Mouse (Mus musculus) kidney, postnatal 0 days (tissue): ENCODE results near the gene Brk1. TPM values are rescaled to one million over a fixed set of nuclear protein-coding genes. Genes with fewer than 3 reads are reported as not detected.

Experiments
- ATAC-seq: fragments of 200-750 bp; cut with Nextera tagmentation; replicated peaks from 2 replicates; pipeline ENCODE4 v1.8.0; 2017; ENCODE audit warnings: low read depth, moderate number of reproducible peaks, moderate TSS enrichment, moderate library complexity; ENCODE audit not compliant: low FRiP score
- DNase-seq: peaks from one replicate; pipeline ENCODE4 v3.0.0-alpha.2; 2016; ENCODE audit warnings: low spot score
- H3K27ac ChIP-seq: fragments of 300-500 bp; sonication (generic); 2 replicates; pipeline ENCODE4 v1.5.1; 2014; ENCODE audit warnings: mild to moderate bottlenecking
- H3K27me3 ChIP-seq: fragments of 300-500 bp; sonication (generic); 2 replicates; pipeline ENCODE4 v1.6.1; 2014; ENCODE audit warnings: low read length, mixed read lengths; ENCODE audit not compliant: insufficient read depth
- H3K36me3 ChIP-seq: fragments of 300-500 bp; sonication (generic); 2 replicates; pipeline ENCODE4 v1.6.1; 2014; ENCODE audit warnings: low read length, mixed read lengths; ENCODE audit not compliant: insufficient read depth
- H3K4me1 ChIP-seq: fragments of 300-500 bp; sonication (generic); replicated peaks from 2 replicates; pipeline ENCODE4 v1.6.1; 2014; ENCODE audit warnings: antibody characterized with exemption, low read length, mixed read lengths; ENCODE audit not compliant: insufficient read depth
- H3K4me2 ChIP-seq: fragments of 300-500 bp; sonication (generic); 2 replicates; pipeline ENCODE4 v1.6.1; 2014; ENCODE audit warnings: mild to moderate bottlenecking, low read length, moderate library complexity, mixed read lengths
- H3K4me3 ChIP-seq: fragments of 300-500 bp; sonication (generic); replicated peaks from 2 replicates; pipeline ENCODE4 v1.5.1; 2014; ENCODE audit warnings: low read depth, low read length
- H3K9ac ChIP-seq: fragments of 300-500 bp; sonication (generic); 2 replicates; pipeline ENCODE4 v1.6.1; 2014; ENCODE audit warnings: low read depth, low read length
- H3K9me3 ChIP-seq: fragments of 300-500 bp; sonication (generic); replicated peaks from 2 replicates; pipeline ENCODE4 v1.6.1; 2016; ENCODE audit warnings: low read length, inconsistent platforms, mixed read lengths
- CTCF ChIP-seq: IDR thresholded peaks from 2 replicates; pipeline ENCODE4 v1.5.1; 2016; ENCODE audit warnings: antibody characterized with exemption, low read depth, mild to moderate bottlenecking, moderate library complexity
- WGBS: fragments of 180-500 bp; shearing (Covaris S2); extraction: QIAGEN DNeasy Blood & Tissue Kit; methylation state at CpG from one replicate; pipeline ENCODE4 v1.1.7; 2014; 5-methylcytosine and 5-hydroxymethylcytosine counted together
- polyA plus RNA-seq: library from polyadenylated mRNA; unstranded; fragments of >200 nt; fragmentation: Nextera tagmentation; extraction: Ambion mirVana; gene quantifications from 2 replicates; pipeline ENCODE4 v1.2.1, GENCODE M21; 2015

The Brk1 gene
- polyA plus RNA-seq, 1 experiment from 2014 or later, result 236 TPM

GRCm38 (mm10) chr6:113603993-113604392 is 579 bp upstream of the Brk1 start:
- Histone ChIP-seq H3K4me2 (peak overlapping the region; percentile 74), H3K27ac (peak overlapping the region; percentile 85), H3K36me3 (no peaks in the 10 kb centered on the region), H3K9ac (peak overlapping the region; percentile 81; the same call in 1 of the 2 replicates), H3K9me3 (no peaks in the 10 kb centered on the region), H3K4me1 (peaks cover 7% of the 10 kb centered on the region; the same call in 1 of the 2 replicates), H3K4me3 (peak overlapping the region; percentile 92), H3K27me3 (no peaks in the 10 kb centered on the region)
- ATAC-seq (0 out of 2 replicates have a peak, but pooled peaks have one; percentile 17), DNase-seq (no peak)
- TF ChIP-seq CTCF, result no peak
- 58% methylated on average over 12 of the region's 12 CpGs for WGBS

DNA sequence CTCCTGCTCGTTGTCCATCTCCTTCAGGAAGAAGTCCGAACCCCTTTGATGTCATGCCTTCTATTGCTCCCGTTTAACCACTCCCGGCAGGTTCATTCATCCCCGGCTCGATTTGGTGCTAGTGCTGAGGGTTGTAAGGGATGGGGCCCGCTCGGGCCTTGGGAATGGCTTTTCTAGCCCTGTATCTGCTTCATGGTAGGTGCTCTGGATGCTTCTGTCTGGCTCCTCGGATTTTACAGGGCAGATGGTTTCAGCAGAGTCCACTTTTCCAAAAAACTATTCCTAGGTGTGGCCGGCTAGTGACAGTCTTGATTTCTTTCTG is 613 bp downstream of the Brk1 start:
- no peak for DNase-seq
- no peak for TF ChIP-seq CTCF
- Histone ChIP-seq H3K9me3 (no peaks in the 10 kb centered on the region), H3K4me3 (peak overlapping the region; percentile 92), H3K27ac (peak overlapping the region; percentile 85), H3K9ac (peak overlapping the region; percentile 81), H3K4me1 (peaks cover 7% of the 10 kb centered on the region; the same call in 1 of the 2 replicates), H3K27me3 (no peaks in the 10 kb centered on the region), H3K4me2 (peak overlapping the region; percentile 74), H3K36me3 (no peaks in the 10 kb centered on the region)
- WGBS, result 3% methylated on average over 10 of the region's 10 CpGs
- no peak for ATAC-seq

- 63% methylated on average over 6 of the region's 6 CpGs for WGBS
- Histone ChIP-seq H3K9me3 (no peaks in the 10 kb centered on the region), H3K27ac (no peak overlapping the region), H3K27me3 (no peaks in the 10 kb centered on the region), H3K4me1 (peaks cover 7% of the 10 kb centered on the region; the same call in 1 of the 2 replicates), H3K9ac (no peak overlapping the region), H3K4me2 (no peak overlapping the region), H3K4me3 (no peak overlapping the region), H3K36me3 (peaks cover 7% of the 10 kb centered on the region; the same call in 1 of the 2 replicates)
- ATAC-seq, result no peak
- TF ChIP-seq CTCF, result no peak
- no peak for DNase-seq
Observed at GRCm38 (mm10) chr6:113608871-113609270, 4.3 kb downstream of the Brk1 start.

- DNase-seq, result no peak
- no peak overlapping the region for H3K9ac ChIP-seq
- no peaks in the 10 kb centered on the region for H3K27me3 ChIP-seq
- H3K4me2 ChIP-seq, result no peak overlapping the region
- no peak for TF ChIP-seq CTCF
- 89% methylated on average over 7 of the region's 7 CpGs for WGBS
- ATAC-seq, result no peak
- H3K4me1 ChIP-seq, result peaks cover 7% of the 10 kb centered on the region; the same call in 1 of the 2 replicates
- no peaks in the 10 kb centered on the region for H3K9me3 ChIP-seq
- peaks cover 11% of the 10 kb centered on the region; the same call in 1 of the 2 replicates for H3K36me3 ChIP-seq
- H3K4me3 ChIP-seq, result no peak overlapping the region
- no peak overlapping the region for H3K27ac ChIP-seq
Observed at GRCm38 (mm10) chr6:113609293-113609692, 4.7 kb downstream of the Brk1 start.

GRCm38 (mm10) chr6:113612258-113612969 is 7.8 kb downstream of the Brk1 start:
- DNase-seq, result no peak
- Histone ChIP-seq H3K9me3 (no peaks in the 10 kb centered on the region), H3K4me3 (no peak overlapping the region), H3K4me2 (no peak overlapping the region), H3K27me3 (no peaks in the 10 kb centered on the region), H3K4me1 (no peaks in the 10 kb centered on the region), H3K9ac (no peak overlapping the region), H3K27ac (no peak overlapping the region), H3K36me3 (peaks cover 27% of the 10 kb centered on the region; the same call in 1 of the 2 replicates)
- no peak for ATAC-seq
- no peak for TF ChIP-seq CTCF
- WGBS, result 74% methylated on average over 8 of the region's 8 CpGs

- Histone ChIP-seq H3K36me3 (peaks cover 35% of the 10 kb centered on the region), H3K4me2 (no peak overlapping the region), H3K4me1 (no peaks in the 10 kb centered on the region), H3K9me3 (no peaks in the 10 kb centered on the region), H3K27me3 (no peaks in the 10 kb centered on the region), H3K9ac (no peak overlapping the region), H3K27ac (no peak overlapping the region), H3K4me3 (no peak overlapping the region)
- DNase-seq (no peak), ATAC-seq (no peak)
- TF ChIP-seq CTCF, result no peak
- WGBS, result 96% methylated on average over 7 of the region's 7 CpGs
Observed at GRCm38 (mm10) chr6:113614152-113614551, 9.6 kb downstream of the Brk1 start.
